Mouse (Mus musculus) left cerebral cortex, postnatal 36 days (tissue): Measurements from ENCODE around the gene Med23. TPM values are rescaled to one million over a fixed set of nuclear protein-coding genes. Genes with fewer than 3 reads are reported as not detected.

Source experiments
- DNase-seq, 2 experiments: peaks; one replicate each; pipeline ENCODE4 v3.0.0; 2021 to 2022; ENCODE audit warnings: low spot score in 2 of 2, mixed read lengths in 1 of 2
- intact Hi-C: fragments of 180-260 bp; cut with DNase I; formaldehyde crosslinking; loops from one replicate; pipeline ENCODE4 v1.15.1; 2025
- total RNA-seq, 2 experiments: library from RNA; stranded (reverse); gene quantifications; 2 replicates each; pipeline ENCODE4 v1.2.3; 2021

Gene Med23
- 10 to 100 TPM; 29.9 to 36.8 TPM for total RNA-seq

DNA sequence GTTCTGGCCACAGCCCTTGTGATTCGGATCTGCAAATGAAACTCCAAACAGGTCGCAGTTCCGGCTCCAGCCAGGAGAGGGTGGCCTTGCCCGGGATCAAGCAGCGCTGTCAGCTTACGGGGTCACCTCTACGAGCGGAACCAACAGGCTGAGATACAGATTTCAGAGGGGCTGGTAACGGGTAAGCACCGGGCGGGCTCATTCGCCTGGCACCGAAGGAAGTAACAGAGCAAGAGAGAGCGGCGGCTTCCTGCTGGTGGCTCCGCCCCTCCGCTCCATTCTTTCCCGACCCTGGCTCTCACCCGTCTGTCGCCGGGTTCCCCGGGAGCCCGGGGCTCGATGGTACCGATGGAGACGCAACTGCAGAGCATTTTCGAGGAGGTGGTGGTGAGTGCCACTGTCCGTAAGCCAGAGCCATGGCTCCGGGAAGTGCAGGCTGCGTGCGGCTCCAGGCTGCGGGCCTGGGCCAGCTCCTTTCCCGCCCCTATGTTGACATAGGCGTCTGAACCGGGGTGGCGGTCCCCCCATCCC lies at the start of gene Med23:
Gene Med23 (plus strand): TSS at position 227 of the 531 bp plus-strand sequence.
- intact Hi-C loops, result loop anchor here (2.0 to 5.0 kb wide), 2 partner anchors 37 to 349 kb away; no protein-coding TSS in a partner anchor
- peak; percentile 97 to 98 for DNase-seq

DNA sequence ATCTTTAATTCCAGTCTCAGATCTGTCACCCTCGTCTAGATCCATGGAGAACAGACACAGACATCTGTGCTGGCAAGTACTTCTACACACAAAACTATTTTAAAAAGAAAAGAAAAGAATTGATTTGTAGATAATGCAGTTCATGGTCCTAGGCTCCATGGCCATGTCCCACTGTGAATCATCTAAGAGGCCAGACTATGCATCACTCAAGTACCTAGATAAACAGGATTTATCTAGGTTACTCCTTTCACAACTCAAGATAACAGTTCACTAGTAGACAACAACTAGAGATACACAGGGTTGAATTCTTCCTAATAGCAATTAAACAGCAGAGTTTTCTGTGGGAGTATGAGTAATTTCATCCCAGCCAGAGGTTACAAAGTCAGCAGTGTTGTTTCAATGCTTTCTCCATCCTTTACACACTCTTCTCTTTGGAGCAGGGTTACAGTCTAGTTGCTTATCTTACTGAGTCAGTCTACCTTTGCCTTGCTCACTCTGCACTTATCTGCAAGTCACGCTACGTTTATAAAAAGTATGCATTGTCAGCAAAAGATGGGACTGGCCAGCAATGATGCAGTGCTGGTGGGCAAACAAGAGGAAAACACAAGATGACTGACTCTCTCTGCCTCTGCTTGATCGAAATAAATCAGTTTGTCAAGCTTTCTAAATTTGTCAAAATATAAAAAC lies 47.7 kb upstream of the Med23 start:
- intact Hi-C loops, result no loop called here
- DNase-seq, result no peak

DNA sequence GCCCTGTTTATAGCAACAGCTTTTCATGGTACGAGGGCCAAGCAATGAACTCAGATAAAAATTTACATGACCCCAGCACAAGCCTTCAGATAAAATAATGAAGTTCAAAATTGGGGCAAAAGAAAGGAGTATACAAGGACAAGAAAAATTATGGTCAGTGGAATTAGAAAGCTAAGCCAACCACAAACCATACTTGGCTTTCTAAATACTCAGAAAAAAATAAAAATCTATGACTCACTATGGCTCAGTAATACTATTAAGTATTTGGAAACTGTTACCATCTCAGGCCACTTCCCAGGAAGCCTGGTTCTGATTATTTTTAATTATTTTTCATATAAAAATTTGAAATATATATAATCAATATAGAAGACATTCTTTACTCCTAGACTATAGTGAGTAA lies 46.9 kb upstream of the Med23 start:
- DNase-seq, result no peak
- intact Hi-C loops, result no loop called here

DNA sequence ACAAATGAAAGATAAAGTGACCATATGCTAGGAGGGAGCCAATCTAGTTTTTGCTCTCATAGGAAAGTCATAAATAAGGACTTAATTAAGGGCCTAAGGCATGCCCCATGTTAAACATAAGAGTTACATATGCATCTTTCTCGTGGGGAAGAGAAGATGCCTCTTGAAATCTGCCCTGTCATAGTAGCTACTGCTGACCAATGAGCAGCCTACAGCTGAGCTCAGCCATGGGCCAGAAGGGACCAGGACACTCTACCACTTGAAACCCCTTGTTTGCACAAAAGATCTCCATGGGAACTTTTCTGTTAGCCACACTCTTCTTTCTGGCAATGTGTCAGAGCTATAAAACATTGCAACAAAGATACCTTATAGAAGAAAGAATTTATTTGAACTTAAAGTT lies 46.5 kb upstream of the Med23 start:
- intact Hi-C loops, result no loop called here
- DNase-seq, result no peak

DNA sequence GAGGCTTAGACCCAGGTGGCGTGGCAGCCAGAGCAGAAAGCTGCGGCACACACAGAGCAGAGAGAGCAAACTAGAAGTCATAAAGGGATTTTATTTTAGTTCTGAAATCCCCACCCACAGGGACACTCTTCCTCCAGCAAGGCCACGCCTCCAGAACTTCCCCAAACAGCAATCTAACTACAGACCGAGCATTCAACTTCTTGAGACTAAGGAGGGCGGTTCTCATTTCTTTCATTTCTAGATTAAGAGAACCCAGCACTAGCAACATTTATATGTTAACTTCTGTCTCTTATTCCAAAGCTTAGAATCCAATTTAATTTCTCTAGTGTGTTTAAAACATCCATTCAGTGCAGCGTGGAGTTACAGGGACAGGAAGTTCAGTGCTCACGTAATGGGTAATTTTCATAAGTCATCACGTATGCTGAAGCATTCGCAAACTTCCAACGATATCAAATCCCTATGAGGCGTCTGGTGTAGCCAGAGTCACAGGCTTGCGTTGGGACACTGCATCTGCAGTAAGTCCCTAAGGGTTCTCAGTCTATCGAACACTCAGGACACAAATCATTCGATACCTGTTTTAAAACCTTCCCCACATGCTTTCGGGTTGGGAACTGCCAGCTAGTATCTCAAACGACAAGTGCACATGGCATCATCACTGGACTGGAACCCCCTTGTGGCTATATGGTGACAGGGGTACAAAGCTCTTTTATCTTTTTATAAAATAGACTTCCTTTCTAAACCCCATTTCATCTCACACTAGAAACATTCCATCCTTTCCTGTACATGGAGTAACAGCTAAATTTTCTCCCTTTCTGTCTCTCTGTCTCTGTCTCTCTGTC lies 45.9 kb upstream of the Med23 start:
- intact Hi-C loops, result no loop called here

DNA sequence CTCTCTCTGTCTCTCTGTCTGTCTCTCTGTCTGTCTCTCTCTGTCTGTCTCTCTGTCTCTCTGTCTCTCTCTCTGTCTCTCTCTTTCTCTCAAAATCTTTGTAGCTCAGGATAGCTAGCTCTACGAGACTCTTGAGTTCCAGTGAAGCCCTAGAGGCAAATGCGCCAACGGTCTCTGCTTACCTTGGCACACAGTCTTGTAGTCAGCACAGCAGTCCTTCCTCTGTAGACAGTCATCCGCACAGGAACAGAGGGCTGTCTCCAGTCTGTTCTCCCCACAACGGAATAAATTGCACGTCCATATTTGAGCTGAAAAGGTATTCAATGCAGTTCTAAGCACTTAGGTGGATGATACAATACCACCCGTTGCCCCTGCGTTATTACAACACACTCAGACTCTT lies 45.2 kb upstream of the Med23 start:
- intact Hi-C loops, result no loop called here
- DNase-seq, result no peak

More for the DNA sequence above, 45.9 kb upstream of the Med23 start:
- no peak for DNase-seq

DNA sequence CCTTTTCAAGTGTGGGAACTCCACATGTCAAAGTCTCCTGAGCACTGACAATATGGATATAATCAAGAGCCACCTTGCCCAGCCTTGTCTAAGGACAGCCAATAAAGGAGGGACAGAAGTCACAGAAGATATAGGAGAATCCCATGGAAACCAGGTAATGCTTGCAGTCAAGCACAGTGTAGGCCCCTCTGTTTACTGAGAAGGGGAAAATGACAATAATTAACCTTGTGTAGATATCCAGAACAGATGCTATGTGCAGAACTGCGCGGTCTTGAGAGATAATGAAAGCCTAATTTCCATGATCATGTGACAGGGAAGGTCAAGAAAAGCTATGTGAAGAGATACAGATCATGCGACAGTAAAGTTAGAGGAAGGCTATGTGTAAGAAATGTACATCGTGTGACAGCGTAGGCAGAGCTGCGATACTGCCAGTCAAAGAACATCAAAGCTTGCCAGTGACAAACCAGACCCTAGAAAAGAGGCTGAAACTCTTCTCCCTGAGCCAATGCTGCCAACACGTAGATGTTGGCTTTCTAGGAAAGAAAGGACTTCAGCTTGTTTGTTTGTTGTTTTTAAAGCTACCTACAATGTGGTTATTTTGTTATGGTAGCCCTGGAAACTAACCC lies 44.2 kb upstream of the Med23 start:
- no peak for DNase-seq
- intact Hi-C loops, result no loop called here

DNA sequence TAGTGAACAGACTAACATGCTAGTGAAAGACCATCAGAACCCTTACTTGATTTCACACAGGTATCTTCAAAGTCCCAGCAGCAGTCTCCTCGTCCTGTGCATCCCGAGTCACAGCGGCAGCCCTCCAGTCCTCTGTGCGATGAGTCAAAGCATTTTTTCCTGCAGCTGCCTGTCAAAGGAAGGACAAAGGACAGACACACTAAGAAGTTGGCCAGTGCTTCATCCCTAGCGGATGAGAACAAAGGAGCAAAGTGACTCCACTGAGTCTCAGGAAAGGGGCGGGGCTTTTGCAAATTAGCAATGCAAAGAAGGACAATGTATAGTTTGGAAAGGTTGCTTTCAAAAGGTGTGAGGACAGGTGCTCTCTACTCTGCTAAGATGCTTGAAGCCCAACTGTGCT lies 43.7 kb upstream of the Med23 start:
- no peak for DNase-seq
- intact Hi-C loops, result no loop called here

DNA sequence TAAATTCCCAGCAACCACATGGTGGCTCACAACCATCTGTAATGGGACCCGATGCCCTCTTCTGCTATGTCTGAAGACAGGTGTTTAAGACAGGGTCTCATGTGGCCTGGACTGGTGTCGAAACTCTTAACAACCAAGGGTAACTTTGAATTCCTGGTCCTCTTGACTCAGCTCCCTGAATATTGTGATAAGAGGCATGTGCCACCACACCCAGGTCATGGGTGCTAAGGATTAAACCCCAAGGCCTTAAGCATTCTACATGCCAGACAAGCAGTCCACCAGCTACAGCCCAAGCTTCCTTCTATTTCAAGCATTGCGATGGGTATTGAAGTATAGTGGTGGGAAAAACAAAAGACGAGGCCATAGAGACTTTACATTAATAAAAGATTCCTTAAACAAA lies 41.6 kb upstream of the Med23 start:
- intact Hi-C loops, result no loop called here
- DNase-seq, result no peak

DNA sequence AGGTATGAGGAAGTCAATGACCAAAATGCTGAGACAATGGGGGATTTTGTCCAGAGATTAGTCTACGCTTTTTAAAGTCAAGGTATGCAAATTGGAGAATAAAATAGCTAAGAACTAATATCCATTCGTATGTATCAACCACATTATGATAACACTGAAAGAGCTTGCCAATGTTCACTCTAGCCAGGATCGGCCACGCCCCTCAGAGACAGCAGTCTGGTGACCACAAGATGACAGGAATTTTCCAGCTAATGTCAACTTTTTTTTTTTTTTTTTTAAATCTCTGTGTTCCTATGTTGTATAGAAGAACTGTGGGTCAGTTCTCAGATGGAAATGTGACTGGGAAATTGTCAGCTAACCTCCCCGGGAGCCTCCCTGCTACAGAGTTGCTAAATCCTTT lies 39.3 kb upstream of the Med23 start:
- DNase-seq, result no peak
- intact Hi-C loops, result no loop called here

DNA sequence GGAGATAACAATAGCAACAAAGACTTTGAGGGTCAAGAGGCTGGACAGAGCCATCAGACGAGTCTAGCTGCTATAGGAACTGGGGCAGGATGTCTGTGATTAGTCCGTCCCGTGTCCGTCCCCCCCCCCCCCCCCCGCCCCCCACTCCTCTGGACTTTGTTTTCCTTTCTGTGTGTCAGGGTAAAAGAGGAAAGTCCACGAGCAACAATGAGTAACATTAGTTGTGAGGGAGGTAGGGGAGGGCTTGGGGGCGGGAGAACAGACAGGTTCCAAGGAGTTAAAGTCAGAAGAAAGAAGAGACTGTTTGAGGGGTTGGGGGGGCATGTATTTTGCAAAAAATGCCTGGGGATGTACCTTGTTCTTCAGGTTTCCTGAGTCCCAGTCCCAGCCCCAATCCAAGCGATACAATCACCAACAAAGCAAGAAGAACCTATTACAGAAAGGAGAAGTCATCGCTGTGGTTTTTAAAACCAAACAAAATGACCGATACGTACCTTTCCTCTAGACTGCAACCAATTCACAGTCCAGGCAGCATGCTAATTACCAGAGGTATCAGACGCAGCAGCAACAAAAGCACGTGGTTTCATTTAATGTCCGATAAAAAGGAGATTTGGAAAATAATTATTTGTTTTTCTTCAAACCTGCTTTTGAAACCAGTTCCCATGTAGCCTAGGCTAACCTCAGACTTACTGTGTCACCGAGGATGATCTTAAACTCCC lies 38.2 kb upstream of the Med23 start:
- intact Hi-C loops, result no loop called here
- no peak for DNase-seq

DNA sequence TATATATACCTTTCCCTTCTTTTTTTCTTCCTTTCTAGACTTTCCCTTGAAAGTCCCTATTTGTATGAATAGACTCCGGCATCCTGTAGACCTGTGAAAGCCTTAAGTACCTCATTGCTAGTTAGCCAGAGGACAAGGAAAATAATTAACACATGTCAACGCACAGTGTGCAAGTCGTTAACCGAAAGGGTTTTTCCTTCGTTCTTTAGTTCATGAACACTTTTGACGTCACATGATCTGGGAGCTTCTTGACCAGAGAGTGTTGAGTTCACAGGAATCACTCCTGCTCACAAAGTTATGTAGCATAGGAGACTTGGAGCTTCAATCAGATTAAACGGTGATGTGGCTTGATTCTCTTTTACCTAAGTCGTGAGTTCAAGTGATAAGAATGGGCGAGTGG lies 37.5 kb upstream of the Med23 start:
- no peak for DNase-seq
- intact Hi-C loops, result no loop called here

DNA sequence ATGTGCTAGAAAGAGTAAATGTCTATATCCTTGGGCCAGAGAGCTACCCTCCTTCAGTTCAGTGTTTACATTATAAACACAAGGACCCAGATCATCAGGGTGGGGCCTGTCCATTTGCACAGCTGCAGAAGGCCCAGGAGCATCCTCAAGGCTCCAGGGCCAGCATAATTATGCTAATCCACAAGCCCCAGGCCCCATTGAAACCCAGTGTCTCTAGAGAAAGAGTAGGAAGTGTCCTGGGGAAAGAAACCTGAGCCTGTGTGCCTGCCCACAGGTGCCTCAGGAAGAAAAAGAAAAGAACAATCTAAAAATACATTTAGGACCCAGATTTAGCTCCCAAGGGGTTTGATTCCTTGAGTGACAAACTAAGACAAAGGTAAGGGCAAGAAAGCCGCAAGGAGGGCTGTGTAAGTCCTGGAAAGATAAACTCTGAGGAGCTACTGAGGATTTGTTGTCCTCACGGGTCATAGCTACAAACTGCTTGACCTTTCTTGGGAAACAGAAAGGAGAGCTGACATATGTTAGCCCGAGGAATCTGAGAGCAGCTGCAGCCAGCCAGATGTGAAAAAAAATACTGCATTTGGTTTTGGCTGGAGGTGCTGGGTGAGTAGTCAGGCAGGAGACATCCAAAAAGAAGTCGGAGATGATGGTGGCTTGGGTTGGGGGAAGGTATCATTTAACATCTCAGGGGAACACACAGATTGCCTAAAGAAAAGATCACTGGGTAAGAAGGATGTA lies 35.0 kb upstream of the Med23 start:
- intact Hi-C loops, result no loop called here
- DNase-seq, result no peak

DNA sequence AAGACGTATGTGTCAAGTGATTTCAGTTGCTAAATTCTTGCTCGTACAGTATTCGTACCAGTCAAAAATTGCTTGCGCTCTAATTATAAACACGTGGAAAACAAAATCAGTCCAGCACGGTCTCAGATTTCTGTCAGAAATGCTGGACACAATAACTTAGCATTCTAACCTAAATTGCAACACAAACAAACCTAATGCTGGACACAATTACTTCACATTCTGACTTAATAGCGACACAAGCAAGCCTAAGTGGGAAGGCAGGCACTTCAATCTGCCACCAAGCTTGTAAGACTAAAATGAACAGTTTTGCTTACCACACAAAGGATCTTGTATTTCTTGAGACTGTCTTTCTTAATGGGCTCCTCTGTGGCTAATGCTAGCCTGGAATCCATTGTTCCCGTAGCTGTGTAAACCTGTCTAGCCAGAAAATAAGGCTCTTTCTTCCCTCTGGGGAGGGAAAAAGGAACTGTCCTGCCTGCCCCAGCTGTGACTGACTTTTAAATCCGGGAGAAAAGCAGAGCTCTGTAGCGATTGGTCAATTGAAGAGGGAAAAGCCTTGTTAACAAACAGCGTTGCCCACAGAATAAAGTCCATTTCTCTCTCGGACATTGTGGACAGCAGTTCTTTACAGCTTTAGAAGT lies 34.0 kb upstream of the Med23 start:
- intact Hi-C loops, result no loop called here

DNA sequence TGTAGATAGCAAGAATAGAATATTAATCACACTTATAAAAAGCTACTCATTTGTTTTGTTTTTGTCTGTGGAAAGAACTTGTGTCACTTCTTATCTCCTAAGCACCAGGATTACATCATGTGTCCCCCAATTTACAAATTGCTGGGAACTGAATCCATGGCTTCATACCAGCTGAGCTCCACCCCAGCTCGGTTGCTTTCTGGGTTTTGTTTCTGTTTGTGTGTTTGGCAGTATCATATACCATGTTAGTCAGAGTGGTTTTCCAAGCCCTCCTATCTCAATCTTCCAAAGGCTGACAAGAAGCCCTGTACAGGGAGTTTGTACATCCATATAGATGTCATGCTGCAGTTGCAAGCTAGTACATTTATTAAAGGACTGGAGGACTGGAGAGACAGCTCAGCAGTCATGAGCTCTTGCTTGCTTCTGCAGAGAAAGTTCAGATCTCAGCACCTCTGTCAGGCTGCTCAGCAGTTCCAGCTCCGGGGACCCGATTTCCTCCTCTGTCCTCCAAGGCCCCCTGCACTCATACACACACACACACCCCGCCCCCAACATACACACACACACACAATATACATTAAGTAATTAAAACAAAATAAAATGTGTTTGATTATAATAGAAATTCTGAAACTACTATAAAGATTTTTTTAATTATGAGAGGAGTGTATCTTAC lies 33.3 kb upstream of the Med23 start:
- intact Hi-C loops, result no loop called here
- DNase-seq, result no peak

More for the DNA sequence above, 34.0 kb upstream of the Med23 start:
- no peak for DNase-seq

DNA sequence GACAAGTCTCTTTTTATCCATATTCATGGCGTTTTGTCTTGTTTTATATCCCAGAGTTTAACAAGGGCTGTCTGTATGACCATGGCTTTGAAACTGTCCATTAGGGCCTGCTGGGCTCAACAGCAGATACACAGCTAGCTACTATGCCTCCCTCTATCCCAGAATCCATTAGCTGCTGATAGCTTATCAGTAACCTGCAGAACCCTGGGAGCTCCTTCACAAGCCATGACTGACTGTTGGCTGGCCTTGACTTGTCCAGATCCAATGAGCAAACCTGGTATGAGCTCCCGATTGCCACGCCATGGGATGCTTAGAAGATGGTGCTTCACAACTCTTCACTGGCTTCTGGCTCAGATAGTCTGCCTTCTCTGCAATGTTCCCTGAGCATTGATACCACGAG lies 29.0 kb upstream of the Med23 start:
- no peak for DNase-seq
- intact Hi-C loops, result no loop called here

DNA sequence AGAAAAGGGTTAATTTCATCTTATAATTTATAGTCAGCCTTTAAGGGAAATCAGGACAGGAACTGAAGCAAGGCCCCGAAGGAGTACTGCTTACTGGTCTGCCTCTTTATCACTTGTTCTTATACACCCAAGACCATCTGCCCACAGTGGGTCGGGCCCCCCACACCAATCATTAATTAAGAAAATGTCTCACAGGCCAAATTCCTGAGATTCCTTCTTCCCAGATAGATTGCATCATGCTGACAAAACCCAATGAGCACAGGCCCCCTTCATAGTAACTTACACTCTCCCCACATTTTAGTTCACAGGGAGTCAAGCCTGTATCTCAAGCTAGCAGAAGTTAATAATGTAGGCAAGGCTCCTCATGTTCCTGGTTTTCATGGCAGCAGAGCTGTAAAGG lies 27.8 kb upstream of the Med23 start:
- intact Hi-C loops, result no loop called here

DNA sequence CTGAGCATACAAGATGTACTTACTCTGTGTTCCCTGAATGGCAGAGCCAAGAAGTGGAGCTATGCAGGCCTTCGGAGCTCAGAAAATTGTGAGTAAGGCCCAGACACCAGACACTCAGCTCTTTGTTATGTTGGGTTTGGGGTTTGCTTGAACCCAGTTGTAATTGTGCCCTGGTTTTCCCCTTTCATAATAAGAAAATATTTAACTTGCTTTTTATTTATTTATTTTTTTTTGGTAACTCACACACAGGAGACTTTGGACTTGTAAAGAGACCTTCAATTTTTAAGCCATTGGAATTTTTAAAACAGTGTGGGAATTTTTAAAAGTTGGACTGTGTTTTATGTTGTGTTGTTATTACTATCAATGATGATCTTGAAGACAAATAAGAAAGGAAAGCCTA lies 27.1 kb upstream of the Med23 start, which contains the start of gene Enpp3:
Gene Enpp3 (minus strand): TSS at position 148 of the 400 bp plus-strand sequence.
- intact Hi-C loops, result no loop called here
- no peak for DNase-seq

More for the DNA sequence above, 27.8 kb upstream of the Med23 start:
- DNase-seq, result no peak
